Mouse (Mus musculus) erythroid progenitor cell, adult 5-6 weeks (primary cell): ENCODE results near the gene Angpt4. TPM values are rescaled to one million over a fixed set of nuclear protein-coding genes. Genes with fewer than 3 reads are reported as not detected.
A peak's percentile ranks its signal among the peaks of the same experiment; 100 is the strongest.

Experiments used
- ATAC-seq: replicated peaks from 2 replicates; pipeline ENCODE4 v1.8.0; 2016; ENCODE audit warnings: moderate number of reproducible peaks, mild to moderate bottlenecking, moderate TSS enrichment, inconsistent platforms; ENCODE audit not compliant: poor library complexity, low FRiP score, severe bottlenecking
- total RNA-seq, 2 experiments: library from RNA; stranded (forward) in 1 of 2; stranded (reverse) in 1 of 2; fragments of 150-400 nt in 1 of 2; fragments of 186-747, 209-891 nt in 1 of 2; gene quantifications; 2 replicates each; pipeline versions ENCODE4 v1.2.3 to v1.2.4; 2015 to 2017; ENCODE audit warnings: low replicate concordance in 2 of 2

Angpt4 gene
- total RNA-seq, 2 experiments from 2014 or later, result not detected

GRCm38 (mm10) chr2:151953665-151954064, 42.7 kb downstream of the Angpt4 start:
- ATAC-seq, result no peak

- no peak for ATAC-seq
Measured at GRCm38 (mm10) chr2:151956500-151957137, 45.6 kb downstream of the Angpt4 start.

GRCm38 (mm10) chr2:151959274-151959673, 48.3 kb downstream of the Angpt4 start:
- no peak for ATAC-seq

- ATAC-seq, result no peak
Measured at GRCm38 (mm10) chr2:151961284-151962196, 50.5 kb downstream of the Angpt4 start.

- no peak for ATAC-seq
Measured at GRCm38 (mm10) chr2:151962474-151962873, 51.5 kb downstream of the Angpt4 start.

GRCm38 (mm10) chr2:151963319-151963718, 52.3 kb downstream of the Angpt4 start:
- ATAC-seq, result no peak

- no peak for ATAC-seq
Measured at GRCm38 (mm10) chr2:151964052-151964451, 53.0 kb downstream of the Angpt4 start.

GRCm38 (mm10) chr2:151967176-151967750, 56.3 kb downstream of the Angpt4 start:
- no peak for ATAC-seq

GRCm38 (mm10) chr2:151967792-151968191, 56.8 kb downstream of the Angpt4 start:
- ATAC-seq, result no peak

- ATAC-seq, result no peak
Measured at GRCm38 (mm10) chr2:151968451-151968850, 57.4 kb downstream of the Angpt4 start.

- no peak for ATAC-seq
Measured at GRCm38 (mm10) chr2:151968986-151969385, 58.0 kb downstream of the Angpt4 start.

GRCm38 (mm10) chr2:151969396-151969795, 58.4 kb downstream of the Angpt4 start:
- ATAC-seq, result no peak

- 0 out of 2 replicates have a peak, but pooled peaks have one; percentile 33 for ATAC-seq
Measured at GRCm38 (mm10) chr2:151970191-151971172, 59.5 kb downstream of the Angpt4 start.

- no peak for ATAC-seq
Measured at GRCm38 (mm10) chr2:151971748-151972147, 60.7 kb downstream of the Angpt4 start.

- ATAC-seq, result no peak
Measured at GRCm38 (mm10) chr2:151972880-151973594, 62.0 kb downstream of the Angpt4 start.

GRCm38 (mm10) chr2:151973595-151974562, 62.9 kb downstream of the Angpt4 start:
- ATAC-seq, result no peak

GRCm38 (mm10) chr2:151975295-151975694, 64.3 kb downstream of the Angpt4 start:
- ATAC-seq, result no peak

GRCm38 (mm10) chr2:151976067-151976466, 65.1 kb downstream of the Angpt4 start:
- no peak for ATAC-seq
